Mouse (Mus musculus): ENCODE data around the gene Fcgrt. TPM values are rescaled to one million over a fixed set of nuclear protein-coding genes. Genes with fewer than 3 reads are reported as not detected.

The Fcgrt gene
- polyA plus RNA-seq, 1 experiment: 244 TPM

DNA sequence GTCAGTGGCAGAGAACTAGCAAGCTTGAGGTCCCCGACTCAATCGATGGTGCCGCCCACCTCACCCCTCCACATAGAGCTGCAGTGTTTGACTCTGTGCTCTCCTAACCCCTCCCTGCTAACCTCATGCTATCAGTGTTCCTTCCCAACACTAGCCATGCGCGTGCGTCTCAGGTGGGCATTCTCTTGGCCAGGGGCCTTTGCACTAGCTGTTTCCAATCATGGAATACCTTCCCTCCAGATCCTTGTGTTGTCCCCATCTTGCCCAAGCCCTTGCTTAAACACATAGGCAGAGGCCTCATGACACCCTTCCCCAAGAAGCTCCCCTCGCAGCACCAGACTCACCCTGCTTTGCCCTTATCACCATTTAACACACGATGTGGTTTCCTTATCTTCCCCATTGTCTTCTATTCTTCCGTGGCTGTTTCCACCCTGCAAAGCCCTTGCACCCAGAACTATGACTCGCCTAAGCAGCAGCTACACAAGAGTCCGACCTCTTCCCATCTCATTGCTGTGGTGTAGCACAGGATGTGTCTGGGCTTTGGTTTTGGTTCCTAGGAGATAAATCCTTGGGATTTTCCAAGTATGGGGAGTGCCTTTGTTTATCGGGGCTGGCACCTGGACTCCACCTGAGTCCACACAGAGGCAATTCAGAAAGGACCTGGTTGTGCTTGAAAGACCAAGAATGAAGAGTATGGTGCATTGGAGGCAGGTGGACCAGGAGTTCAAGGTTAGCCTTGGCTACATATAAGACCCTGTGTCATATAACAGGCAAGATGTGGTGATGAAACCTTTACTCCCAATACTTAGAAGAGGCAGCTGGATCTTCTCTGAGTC is 33.7 kb upstream of the Fcgrt start:
- H3K27me3 ChIP-seq (replicated peaks; ENCODE audit: control insufficient read depth, insufficient read depth, low read length): no peaks in the 10 kb centered on the region
- no peaks in the 10 kb centered on the region for H3K4me1 ChIP-seq (ENCODE audit: control insufficient read depth, insufficient read depth, low read length)
- H3K27ac ChIP-seq (ENCODE audit: insufficient read depth, low read depth, low read length): no peak overlapping the region
- no peak overlapping the region for H3K4me3 ChIP-seq (ENCODE audit: insufficient read depth, low read depth, low read length)
- TF ChIP-seq CTCF (conservative IDR thresholded peaks at IDR 0.05; ENCODE audit: insufficient read depth, insufficient read length, low read depth, low read length) (no peak), POLR2A (IDR thresholded peaks at IDR 0.05; ENCODE audit: low read depth, low read length) (no peak)
- H3K36me3 ChIP-seq (ENCODE audit: control insufficient read depth, insufficient read depth, low read length): no peaks in the 10 kb centered on the region
- DNase-seq: no peak
- WGBS: 79% methylated on average over 12 of the region's 12 CpGs

GRCm38 (mm10) chr7:45135993-45136567 is 32.4 kb upstream of the Fcgrt start, which contains the start of the genes Gm45713 and Flt3l:
Gm45713 (minus strand) TSS chr7:45136231.
Flt3l (minus strand) TSS chr7:45136432.
- Histone ChIP-seq H3K4me3 (ENCODE audit: insufficient read depth, low read depth, low read length) (peak within 1 kb of the TSS; percentile 53), H3K36me3 (ENCODE audit: control insufficient read depth, insufficient read depth, low read length) (no peaks in the 10 kb centered on the region), H3K27me3 (replicated peaks; ENCODE audit: control insufficient read depth, insufficient read depth, low read length) (no peaks in the 10 kb centered on the region), H3K27ac (ENCODE audit: insufficient read depth, low read depth, low read length) (peak within 1 kb of the TSS; percentile 10; the same call in 1 of the 2 replicates), H3K4me1 (ENCODE audit: control insufficient read depth, insufficient read depth, low read length) (no peaks in the 10 kb centered on the region)
- TF ChIP-seq CTCF (conservative IDR thresholded peaks at IDR 0.05; ENCODE audit: insufficient read depth, insufficient read length, low read depth, low read length) (peak; percentile 95), POLR2A (IDR thresholded peaks at IDR 0.05; ENCODE audit: low read depth, low read length) (no peak)
- peak; percentile 96 for DNase-seq
- under 1% methylated on average over 29 of the region's 29 CpGs for WGBS

DNA sequence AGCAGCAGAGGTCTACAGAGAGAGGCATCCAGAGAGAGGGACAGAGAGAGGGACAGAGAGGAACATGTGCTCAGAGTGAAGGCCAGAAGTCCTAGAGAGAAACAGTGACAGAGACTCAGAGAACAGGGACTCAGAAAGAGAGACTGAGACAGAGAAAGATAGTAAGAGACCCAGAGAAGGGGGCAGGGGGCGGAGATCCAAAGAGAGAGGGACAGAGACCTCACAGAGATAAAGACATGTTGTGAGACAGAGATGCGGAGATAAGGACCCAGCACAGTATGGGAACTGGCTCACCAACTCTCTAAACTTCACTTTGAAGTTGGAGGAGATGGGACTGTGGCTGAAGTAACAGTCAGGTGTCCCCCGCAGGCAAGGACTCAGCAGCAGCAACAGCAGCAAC is 31.7 kb upstream of the Fcgrt start:
- no peak for DNase-seq
- Histone ChIP-seq H3K27me3 (replicated peaks; ENCODE audit: control insufficient read depth, insufficient read depth, low read length) (no peaks in the 10 kb centered on the region), H3K4me3 (ENCODE audit: insufficient read depth, low read depth, low read length) (peak overlapping the region; percentile 53), H3K36me3 (ENCODE audit: control insufficient read depth, insufficient read depth, low read length) (no peaks in the 10 kb centered on the region), H3K27ac (ENCODE audit: insufficient read depth, low read depth, low read length) (no peak overlapping the region), H3K4me1 (ENCODE audit: control insufficient read depth, insufficient read depth, low read length) (no peaks in the 10 kb centered on the region)
- TF ChIP-seq CTCF (conservative IDR thresholded peaks at IDR 0.05; ENCODE audit: insufficient read depth, insufficient read length, low read depth, low read length): no peak
- no peak for TF ChIP-seq POLR2A (IDR thresholded peaks at IDR 0.05; ENCODE audit: low read depth, low read length)
- 88% methylated on average over 3 of the region's 3 CpGs for WGBS

DNA sequence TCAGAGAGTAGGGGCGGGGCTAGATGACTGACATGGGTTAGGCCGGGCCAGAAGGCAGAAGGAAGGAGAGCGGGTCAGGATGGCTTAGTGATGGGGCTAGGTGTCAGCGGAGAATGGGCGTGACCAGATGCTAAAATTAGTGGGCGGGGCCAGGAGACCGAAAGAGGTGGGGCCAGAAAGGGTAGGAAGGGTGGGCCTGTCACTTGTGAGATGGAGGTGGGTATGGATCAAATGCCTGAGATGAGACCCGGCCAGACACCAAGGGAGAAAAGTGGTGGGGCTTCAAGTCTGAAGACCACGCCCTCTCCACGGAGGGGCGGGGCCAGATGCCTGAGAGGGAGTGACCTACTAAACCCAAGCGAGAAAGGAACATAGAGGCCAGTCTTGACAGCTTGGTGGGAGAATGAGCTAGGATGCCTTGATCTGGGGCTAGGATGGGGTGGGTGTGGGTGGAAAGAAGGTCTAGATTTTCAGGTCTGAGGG is 30.9 kb upstream of the Fcgrt start:
- 22% methylated on average over 12 of the region's 12 CpGs for WGBS
- no peak for DNase-seq

DNA sequence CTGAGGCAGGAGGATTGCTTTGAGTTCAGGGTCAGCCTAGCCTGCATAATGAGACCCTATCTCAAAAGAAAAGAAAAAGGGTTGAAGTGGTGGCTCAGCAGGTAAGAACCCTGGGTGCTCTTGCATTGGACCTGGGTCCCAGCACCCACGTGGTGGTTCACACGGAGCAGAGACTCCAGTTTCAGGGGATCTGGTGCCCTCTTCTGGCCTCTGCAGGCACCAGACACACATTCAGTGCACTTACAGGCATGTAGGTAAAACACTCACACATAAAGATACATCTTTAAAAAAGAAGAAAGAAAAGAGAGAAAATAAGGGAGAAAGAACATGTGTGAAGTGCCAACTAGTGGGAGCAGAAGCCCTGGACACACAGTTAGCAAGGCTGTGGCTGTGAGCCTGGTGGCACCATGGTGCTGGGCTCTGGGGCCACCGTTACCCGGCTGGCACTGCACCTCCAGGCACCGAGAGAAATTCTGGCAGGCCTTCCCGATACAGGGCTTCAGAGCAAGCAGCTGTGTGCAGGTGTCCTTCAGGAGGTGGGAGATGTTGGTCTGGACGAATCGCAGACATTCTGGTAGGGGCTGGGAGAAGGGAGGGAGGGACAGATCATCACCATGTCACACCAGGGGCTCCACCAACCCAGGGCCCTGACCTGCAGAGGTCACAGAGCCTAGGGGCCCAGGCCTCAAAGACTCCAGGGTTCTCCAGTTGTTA is 30.0 kb upstream of the Fcgrt start:
- H3K4me3 ChIP-seq (ENCODE audit: insufficient read depth, low read depth, low read length): no peak overlapping the region
- H3K27me3 ChIP-seq (replicated peaks; ENCODE audit: control insufficient read depth, insufficient read depth, low read length): no peaks in the 10 kb centered on the region
- TF ChIP-seq CTCF (conservative IDR thresholded peaks at IDR 0.05; ENCODE audit: insufficient read depth, insufficient read length, low read depth, low read length) (peak; percentile 33; the same call in 1 of the 2 replicates), POLR2A (IDR thresholded peaks at IDR 0.05; ENCODE audit: low read depth, low read length) (no peak)
- H3K4me1 ChIP-seq (ENCODE audit: control insufficient read depth, insufficient read depth, low read length): peaks cover 5% of the 10 kb centered on the region; the same call in 1 of the 2 replicates
- no peak for DNase-seq
- WGBS: 86% methylated on average over 8 of the region's 8 CpGs
- H3K36me3 ChIP-seq (ENCODE audit: control insufficient read depth, insufficient read depth, low read length): no peaks in the 10 kb centered on the region
- H3K27ac ChIP-seq (ENCODE audit: insufficient read depth, low read depth, low read length): no peak overlapping the region

More for the DNA sequence above, 30.9 kb upstream of the Fcgrt start:
- H3K27ac ChIP-seq (ENCODE audit: insufficient read depth, low read depth, low read length): no peak overlapping the region
- no peak for TF ChIP-seq CTCF (conservative IDR thresholded peaks at IDR 0.05; ENCODE audit: insufficient read depth, insufficient read length, low read depth, low read length)
- TF ChIP-seq POLR2A (IDR thresholded peaks at IDR 0.05; ENCODE audit: low read depth, low read length): no peak
- peaks cover 2% of the 10 kb centered on the region; the same call in 1 of the 2 replicates for H3K4me1 ChIP-seq (ENCODE audit: control insufficient read depth, insufficient read depth, low read length)
- H3K4me3 ChIP-seq (ENCODE audit: insufficient read depth, low read depth, low read length): no peak overlapping the region
- no peaks in the 10 kb centered on the region for H3K36me3 ChIP-seq (ENCODE audit: control insufficient read depth, insufficient read depth, low read length)
- no peaks in the 10 kb centered on the region for H3K27me3 ChIP-seq (replicated peaks; ENCODE audit: control insufficient read depth, insufficient read depth, low read length)

DNA sequence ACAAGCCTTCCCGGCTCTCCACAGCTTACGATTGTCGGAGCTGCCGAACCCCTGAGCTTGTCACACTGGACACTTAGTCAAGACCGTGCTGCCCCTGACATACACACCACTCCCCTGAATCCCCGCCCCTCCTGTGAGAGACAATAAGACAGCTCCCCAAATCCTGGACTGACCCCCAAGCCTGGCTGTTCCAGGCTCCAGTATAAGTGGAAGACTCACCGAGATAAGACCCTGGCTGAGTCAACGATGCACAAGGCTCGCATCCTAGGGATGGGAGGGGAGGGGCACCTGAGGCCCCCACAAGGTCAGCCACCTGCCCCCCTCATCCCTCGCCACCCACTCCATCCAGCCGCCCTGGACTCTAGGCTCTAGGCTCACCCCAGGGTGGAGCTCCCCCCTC is 28.2 kb upstream of the Fcgrt start:
- WGBS: 93% methylated on average over 11 of the region's 11 CpGs
- DNase-seq: no peak
- H3K36me3 ChIP-seq (ENCODE audit: control insufficient read depth, insufficient read depth, low read length): peaks cover 3% of the 10 kb centered on the region; the same call in 1 of the 2 replicates

More for the DNA sequence above, 28.2 kb upstream of the Fcgrt start:
- Histone ChIP-seq H3K4me3 (ENCODE audit: insufficient read depth, low read depth, low read length) (no peak overlapping the region), H3K27me3 (replicated peaks; ENCODE audit: control insufficient read depth, insufficient read depth, low read length) (no peaks in the 10 kb centered on the region), H3K27ac (ENCODE audit: insufficient read depth, low read depth, low read length) (no peak overlapping the region), H3K4me1 (ENCODE audit: control insufficient read depth, insufficient read depth, low read length) (peaks cover 10% of the 10 kb centered on the region; the same call in 1 of the 2 replicates)
- TF ChIP-seq CTCF (conservative IDR thresholded peaks at IDR 0.05; ENCODE audit: insufficient read depth, insufficient read length, low read depth, low read length) (no peak), POLR2A (IDR thresholded peaks at IDR 0.05; ENCODE audit: low read depth, low read length) (no peak)

All from kidney, adult 2 months (tissue).